Mouse (Mus musculus) limb, embryonic 14.5 days (tissue): Measurements from ENCODE around the gene Ap3m1. TPM values are rescaled to one million over a fixed set of nuclear protein-coding genes. Genes with fewer than 3 reads are reported as not detected.

Experiments
- ATAC-seq: fragments of 200-750 bp; cut with Nextera tagmentation; 2 replicates; pipeline ENCODE4 v1.8.0; 2017; ENCODE audit warnings: low read depth, moderate number of reproducible peaks, moderate TSS enrichment; ENCODE audit not compliant: low FRiP score
- DNase-seq: peaks from one replicate; pipeline ENCODE4 v3.0.0-alpha.2; 2015; ENCODE audit warnings: low spot score
- H3K27ac ChIP-seq: fragments of 300-500 bp; sonication (generic); replicated peaks from 2 replicates; pipeline ENCODE4 v1.5.1; 2014; ENCODE audit warnings: low read depth, mild to moderate bottlenecking, low read length, moderate library complexity, mixed read lengths
- H3K27me3 ChIP-seq: fragments of 300-500 bp; sonication (generic); 2 replicates; pipeline ENCODE4 v1.6.1; 2014; ENCODE audit warnings: low read length, mixed read lengths; ENCODE audit not compliant: control insufficient read depth, insufficient read depth
- H3K36me3 ChIP-seq: fragments of 300-500 bp; sonication (generic); 2 replicates; pipeline ENCODE4 v1.6.1; 2014; ENCODE audit warnings: mild to moderate bottlenecking, low read length, moderate library complexity, mixed read lengths; ENCODE audit not compliant: control insufficient read depth, insufficient read depth
- H3K4me1 ChIP-seq: fragments of 300-500 bp; sonication (generic); 2 replicates; pipeline ENCODE4 v1.6.1; 2014; ENCODE audit warnings: antibody characterized with exemption, low read length, mixed read lengths; ENCODE audit not compliant: control insufficient read depth, insufficient read depth
- H3K4me2 ChIP-seq: fragments of 300-500 bp; sonication (generic); replicated peaks from 2 replicates; pipeline ENCODE4 v1.6.1; 2014; ENCODE audit warnings: low read depth, mild to moderate bottlenecking, low read length, moderate library complexity; ENCODE audit not compliant: severe bottlenecking
- H3K4me3 ChIP-seq: fragments of 300-500 bp; sonication (generic); replicated peaks from 2 replicates; pipeline ENCODE4 v1.5.1; 2014; ENCODE audit warnings: low read length
- H3K9ac ChIP-seq: fragments of 300-500 bp; sonication (generic); 2 replicates; pipeline ENCODE4 v1.6.1; 2014; ENCODE audit warnings: mild to moderate bottlenecking, low read depth, low read length, moderate library complexity; ENCODE audit not compliant: severe bottlenecking
- H3K9me3 ChIP-seq: fragments of 300-500 bp; sonication (generic); 2 replicates; pipeline ENCODE4 v1.6.1; 2016; ENCODE audit warnings: low read length; ENCODE audit not compliant: control insufficient read depth
- POLR2A ChIP-seq: fragments of 200-500 bp; IDR thresholded peaks from 2 replicates; pipeline ENCODE4 v1.8.0; 2012; ENCODE audit warnings: inconsistent platforms, mild to moderate bottlenecking, moderate library complexity, borderline replicate concordance; ENCODE audit not compliant: insufficient read depth, insufficient read length; ENCODE audit errors: extremely low read depth
- WGBS: fragments of 180-500 bp; shearing (Covaris S2); extraction: QIAGEN DNeasy Blood & Tissue Kit; methylation state at CpG from one replicate; pipeline ENCODE4 v1.1.7; 2014; 5-methylcytosine and 5-hydroxymethylcytosine counted together
- polyA plus RNA-seq, 2 experiments: library from polyadenylated mRNA; depleted of rRNA in 1 of 2; stranded (reverse) in 1 of 2; unstranded in 1 of 2; fragments of >200 nt; fragmentation: Nextera tagmentation in 1 of 2; extraction: Ambion mirVana in 1 of 2; gene quantifications; 2 replicates each; pipeline versions ENCODE4 v1.2.1 to v1.2.3; 2012 to 2014

Ap3m1 gene
- polyA plus RNA-seq (2012; rRNA removed) (73.9 and 76.4 TPM in 2 replicates), polyA plus RNA-seq (2014; fragmentation: Nextera tagmentation; extraction: Ambion mirVana) (77.7 and 86.6 TPM in 2 replicates)

DNA sequence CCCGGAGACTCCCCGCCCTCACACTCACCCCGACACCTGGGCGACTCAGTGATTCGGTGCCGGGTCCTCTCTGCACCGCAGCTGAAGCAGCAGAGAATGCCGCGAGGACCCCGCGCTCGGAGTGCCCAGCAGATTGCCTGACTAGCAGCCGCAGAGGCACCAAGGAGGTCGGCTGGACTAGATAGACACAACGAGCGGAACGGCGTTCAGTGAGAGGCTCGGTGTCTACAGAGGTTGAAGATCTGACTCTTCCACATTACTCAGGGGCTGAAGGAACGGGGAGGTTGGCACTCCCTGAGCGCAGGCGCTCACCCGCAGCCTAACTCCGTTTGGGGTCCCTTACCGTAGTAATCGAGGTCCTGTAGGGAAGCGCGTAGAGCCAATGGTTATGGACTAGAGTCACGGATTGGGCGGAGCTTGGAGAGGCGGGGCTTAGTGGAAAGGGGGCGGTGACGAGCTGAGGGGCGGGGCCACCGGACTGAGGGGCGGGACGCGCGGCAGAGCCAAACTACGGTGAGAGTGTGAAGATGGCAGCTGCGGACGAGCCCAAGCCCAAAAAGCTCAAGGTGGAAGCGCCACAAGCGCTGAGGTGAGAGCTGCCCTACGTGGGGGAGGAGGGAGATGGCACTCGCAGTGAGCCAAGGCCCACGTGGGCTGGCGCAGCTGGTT, at the start of gene Ap3m1, which contains the start of gene Adk:
TSS of gene Ap3m1 (minus strand) at position 397 of the 669 bp plus-strand sequence.
TSS of gene Adk (plus strand) at position 463 of the 669 bp plus-strand sequence.
- peak within 1 kb of the TSS; percentile 77 for H3K9ac ChIP-seq
- under 1% methylated on average over 45 of the region's 48 CpGs for WGBS
- peak; percentile 98 for ATAC-seq
- no peaks in the 10 kb centered on the region for H3K9me3 ChIP-seq
- peak; percentile 95 for DNase-seq
- 0 out of 2 replicates have a peak, but pooled peaks cover 4% of the 10 kb centered on the region for H3K36me3 ChIP-seq
- H3K4me1 ChIP-seq: 0 out of 2 replicates have a peak, but pooled peaks cover 3% of the 10 kb centered on the region
- TF ChIP-seq POLR2A: no peak
- no peaks in the 10 kb centered on the region for H3K27me3 ChIP-seq
- peak within 1 kb of the TSS; percentile 94 for H3K27ac ChIP-seq
- peak within 1 kb of the TSS; percentile 91 for H3K4me3 ChIP-seq
- peak within 1 kb of the TSS; percentile 83 for H3K4me2 ChIP-seq

DNA sequence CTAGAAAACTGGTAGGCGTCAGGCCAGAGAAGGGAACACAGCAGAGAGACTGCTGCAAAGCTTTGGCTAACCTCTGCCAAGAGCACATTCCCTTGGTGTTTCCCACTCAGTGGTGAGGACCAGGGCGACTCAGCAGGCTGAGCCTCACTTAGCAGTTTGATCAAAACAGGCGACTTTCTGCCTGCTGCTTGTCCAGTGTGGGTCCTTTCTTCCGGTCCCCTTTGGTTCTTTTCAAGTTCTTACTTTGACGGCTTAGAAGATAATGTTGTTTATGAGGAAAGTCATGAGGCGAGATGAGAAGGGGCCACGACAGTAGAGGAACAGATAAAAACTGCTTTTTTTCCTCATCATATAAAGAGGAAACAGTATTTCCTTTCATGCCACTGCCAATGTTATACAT, 49.3 kb upstream of the Ap3m1 start:
- no peak overlapping the region for H3K4me3 ChIP-seq
- H3K4me1 ChIP-seq: peaks cover 4% of the 10 kb centered on the region; the same call in 1 of the 2 replicates
- no peak for TF ChIP-seq POLR2A
- H3K36me3 ChIP-seq: no peaks in the 10 kb centered on the region; the same call in 1 of the 2 replicates
- DNase-seq (peak; percentile 47), ATAC-seq (no peak)
- H3K4me2 ChIP-seq: no peak overlapping the region
- WGBS: 52% methylated on average over 7 of the region's 7 CpGs
- no peak overlapping the region for H3K27ac ChIP-seq
- no peaks in the 10 kb centered on the region for H3K27me3 ChIP-seq
- no peak overlapping the region for H3K9ac ChIP-seq
- H3K9me3 ChIP-seq: no peaks in the 10 kb centered on the region

DNA sequence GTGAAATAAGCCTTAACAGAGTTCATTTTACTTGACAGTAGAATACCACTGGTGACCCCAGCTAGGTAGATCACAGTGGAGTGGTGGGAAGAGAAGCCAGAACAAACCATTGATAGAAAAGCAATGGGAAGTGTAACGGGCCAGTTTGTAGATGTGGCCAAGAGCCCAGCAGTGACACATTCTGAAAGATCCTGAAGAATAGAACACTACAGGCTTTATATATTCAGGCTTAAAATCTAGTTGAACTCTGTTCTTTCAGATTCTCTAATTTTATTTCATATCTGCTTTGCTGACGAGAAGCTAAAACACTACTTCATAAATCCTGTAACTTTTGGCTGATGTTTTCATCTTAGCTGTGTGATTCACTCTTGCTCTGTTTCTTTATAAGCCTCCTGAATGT, 48.6 kb upstream of the Ap3m1 start:
- TF ChIP-seq POLR2A: no peak
- no peak for ATAC-seq

DNA sequence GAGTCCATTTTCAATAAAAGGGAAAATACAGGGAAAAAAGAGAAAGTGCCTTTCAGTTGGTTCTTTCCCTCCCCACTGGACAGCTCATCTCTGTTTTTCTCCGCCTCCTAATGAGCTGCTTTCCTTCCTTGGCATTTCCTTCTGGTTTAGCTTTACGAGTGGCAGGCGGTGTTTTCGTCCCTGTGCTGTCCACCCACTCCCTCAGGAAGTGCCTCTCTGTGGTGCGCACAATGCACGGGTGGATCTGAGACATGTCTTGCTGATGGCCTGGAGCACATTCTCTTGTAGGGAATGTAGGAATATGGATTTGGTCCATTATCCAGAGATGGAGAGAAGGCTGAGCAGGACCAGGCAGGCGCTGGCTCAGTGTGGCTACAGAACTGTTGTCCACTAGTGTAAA, 47.1 kb upstream of the Ap3m1 start:
- Histone ChIP-seq H3K27ac (no peak overlapping the region), H3K4me2 (no peak overlapping the region), H3K4me1 (peaks cover 4% of the 10 kb centered on the region; the same call in 1 of the 2 replicates), H3K36me3 (no peaks in the 10 kb centered on the region), H3K27me3 (no peaks in the 10 kb centered on the region), H3K9ac (no peak overlapping the region), H3K9me3 (no peaks in the 10 kb centered on the region), H3K4me3 (no peak overlapping the region)
- ATAC-seq (no peak), DNase-seq (no peak)
- WGBS: 25% methylated on average over 7 of the region's 7 CpGs
- TF ChIP-seq POLR2A: no peak

More for the DNA sequence above, 48.6 kb upstream of the Ap3m1 start:
- no peak overlapping the region for H3K9ac ChIP-seq
- peaks cover 4% of the 10 kb centered on the region; the same call in 1 of the 2 replicates for H3K4me1 ChIP-seq
- no peak overlapping the region for H3K4me2 ChIP-seq
- 76% methylated on average over 2 of the region's 2 CpGs for WGBS
- H3K36me3 ChIP-seq: no peaks in the 10 kb centered on the region
- H3K27me3 ChIP-seq: no peaks in the 10 kb centered on the region
- no peaks in the 10 kb centered on the region for H3K9me3 ChIP-seq
- DNase-seq: no peak
- H3K4me3 ChIP-seq: no peak overlapping the region
- H3K27ac ChIP-seq: no peak overlapping the region

DNA sequence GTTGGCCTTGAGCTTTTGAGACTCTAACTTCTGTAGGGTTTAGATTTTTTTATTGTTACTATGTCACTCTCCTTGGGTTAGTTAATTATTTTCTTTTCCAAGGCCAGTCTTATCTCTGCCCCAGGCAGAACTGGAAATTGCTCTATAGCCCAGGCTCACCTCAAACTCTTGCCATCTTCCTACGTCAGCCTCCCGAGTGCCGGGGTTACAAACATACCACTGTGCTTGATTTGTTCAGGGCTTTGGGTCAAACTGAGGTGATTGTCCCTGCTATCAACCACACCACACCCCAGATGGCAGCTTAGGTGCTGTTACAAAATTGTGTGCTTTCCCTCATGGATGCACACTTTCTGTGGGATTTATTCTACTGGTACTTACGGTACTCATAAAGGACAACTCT, 44.4 kb upstream of the Ap3m1 start:
- no peak for TF ChIP-seq POLR2A
- Histone ChIP-seq H3K9ac (no peak overlapping the region), H3K27me3 (no peaks in the 10 kb centered on the region), H3K36me3 (peaks cover 9% of the 10 kb centered on the region), H3K4me2 (no peak overlapping the region), H3K4me3 (no peak overlapping the region), H3K4me1 (peaks cover 4% of the 10 kb centered on the region; the same call in 1 of the 2 replicates), H3K27ac (no peak overlapping the region), H3K9me3 (no peaks in the 10 kb centered on the region)
- ATAC-seq: no peak
- 87% methylated on average over 4 of the region's 4 CpGs for WGBS
- DNase-seq: no peak
